Mouse (Mus musculus): Measurements from ENCODE around the gene Slc5a3. TPM values are rescaled to one million over a fixed set of nuclear protein-coding genes. Genes with fewer than 3 reads are reported as not detected.

Slc5a3 gene
- total and polyA plus RNA-seq, 3 experiments = 2.9 to 6.7 TPM; not detected in 1

DNA sequence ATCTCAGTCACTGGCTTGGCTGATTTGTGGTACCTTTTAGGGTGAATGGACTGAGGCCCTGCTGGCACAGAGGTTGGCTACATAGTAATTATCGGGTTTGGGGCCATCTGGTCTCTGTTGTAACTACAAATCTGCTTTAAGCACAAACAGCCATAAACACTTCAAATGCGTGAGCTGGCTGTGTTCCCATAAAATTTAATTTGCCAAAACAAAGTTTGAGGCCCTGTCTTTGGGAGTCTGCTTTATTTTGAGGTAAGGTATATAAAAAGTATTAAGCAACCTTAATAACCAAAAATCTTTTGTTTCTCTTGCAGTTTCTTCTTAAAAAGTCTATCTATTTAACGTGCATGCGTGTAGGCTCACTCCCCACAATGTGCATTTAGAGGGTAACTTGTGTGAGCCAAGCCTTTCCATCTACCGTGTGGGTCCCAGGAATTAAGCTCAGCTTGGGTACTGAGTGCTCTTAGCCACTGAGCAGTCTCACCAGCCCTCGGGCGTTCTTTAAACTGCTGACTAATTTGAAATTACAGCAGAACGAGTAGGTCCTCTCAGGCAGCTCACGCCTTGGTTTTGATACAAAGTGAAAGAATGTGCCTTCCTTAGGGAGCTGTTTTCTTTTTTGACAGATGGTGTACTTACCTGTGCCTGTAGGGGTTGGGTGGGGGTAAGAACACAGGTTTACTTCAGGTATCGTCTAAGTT is 40.4 kb downstream of the Slc5a3 start:
- no peak for DNase-seq (ENCODE audit: low read depth, low spot score)
- TF ChIP-seq RAD21 (IDR thresholded peaks at IDR 0.05; ENCODE audit: low read depth, low read length) = no peak
- TF ChIP-seq MAX (IDR thresholded peaks at IDR 0.05; ENCODE audit: low read length) = no peak
- TF ChIP-seq NELFE (IDR thresholded peaks at IDR 0.05; ENCODE audit: low read depth, low read length) = no peak
- TF ChIP-seq UBTF (IDR thresholded peaks at IDR 0.05; ENCODE audit: borderline replicate concordance, insufficient read depth, low read depth, low read length) = no peak
- no peak for TF ChIP-seq GATA1 (IDR thresholded peaks at IDR 0.05; ENCODE audit: low read depth, low read length)
- TF ChIP-seq HCFC1 (IDR thresholded peaks at IDR 0.05; ENCODE audit: low read depth, low read length) = no peak
- TF ChIP-seq BHLHE40 (IDR thresholded peaks at IDR 0.05; ENCODE audit: borderline replicate concordance, low read depth, low read length) = no peak
- no peak for TF ChIP-seq SIN3A (IDR thresholded peaks at IDR 0.05; ENCODE audit: low read length)
- no peak for TF ChIP-seq MYB (IDR thresholded peaks at IDR 0.05; ENCODE audit: low read depth, low read length)
- no peak for TF ChIP-seq USF2 (IDR thresholded peaks at IDR 0.05; ENCODE audit: borderline replicate concordance in 1 of 2, insufficient read depth in 1 of 2, low read depth in 1 of 2, low read length in 2 of 2)
- TF ChIP-seq TBP (IDR thresholded peaks at IDR 0.05; ENCODE audit: low read depth, low read length) = no peak
- TF ChIP-seq ZNF384 (IDR thresholded peaks at IDR 0.05; ENCODE audit: low read depth, low read length) = no peak
- H3K4me3 ChIP-seq (ENCODE audit: control insufficient read depth in 1 of 2, insufficient read depth in 1 of 2, low read depth in 2 of 2, low read length in 2 of 2) = no peak overlapping the region
- H3K27me3 ChIP-seq (ENCODE audit: control insufficient read depth in 1 of 2, insufficient read depth in 2 of 2, low read length in 2 of 2) = no peaks in the 10 kb centered on the region
- no peak overlapping the region for H3K9ac ChIP-seq (ENCODE audit: control insufficient read depth, low read depth, low read length, poor library complexity, severe bottlenecking)
- no peaks in the 10 kb centered on the region for H3K4me1 ChIP-seq (ENCODE audit: control insufficient read depth in 1 of 2, insufficient read depth in 2 of 2, low read length in 2 of 2)
- H3K36me3 ChIP-seq (ENCODE audit: control insufficient read depth in 1 of 2, insufficient read depth in 2 of 2, low read length in 2 of 2) = peaks cover 0 to 4% of the 10 kb centered on the region in 2 experiments; a peak in 2 of 4 replicates
- H3K9me3 ChIP-seq (replicated peaks; ENCODE audit: insufficient read depth, low read length) = no peaks in the 10 kb centered on the region
- no peak overlapping the region for H3K27ac ChIP-seq (ENCODE audit: control insufficient read depth, low read depth, low read length)
- H3K79me2 ChIP-seq (ENCODE audit: control insufficient read depth, insufficient read depth, low read length, poor library complexity) = no peaks in the 10 kb centered on the region

- H3K27ac ChIP-seq (ENCODE audit: control insufficient read depth, low read depth, low read length) = no peak overlapping the region
- no peaks in the 10 kb centered on the region for H3K4me1 ChIP-seq (ENCODE audit: control insufficient read depth in 1 of 2, insufficient read depth in 2 of 2, low read length in 2 of 2)
- H3K9me3 ChIP-seq (replicated peaks; ENCODE audit: insufficient read depth, low read length) = no peaks in the 10 kb centered on the region
- no peaks in the 10 kb centered on the region for H3K27me3 ChIP-seq (ENCODE audit: control insufficient read depth in 1 of 2, insufficient read depth in 2 of 2, low read length in 2 of 2)
- no peaks in the 10 kb centered on the region for H3K79me2 ChIP-seq (ENCODE audit: control insufficient read depth, insufficient read depth, low read length, poor library complexity)
- DNase-seq (ENCODE audit: low read depth, low spot score) = no peak
- no peak for TF ChIP-seq ELF1 (IDR thresholded peaks at IDR 0.05; ENCODE audit: low read depth, low read length)
- TF ChIP-seq TBP (IDR thresholded peaks at IDR 0.05; ENCODE audit: low read depth, low read length) = no peak
- TF ChIP-seq EP300 (IDR thresholded peaks at IDR 0.05; ENCODE audit: low read depth in 1 of 2, low read length in 2 of 2) = no peak
- no peak for TF ChIP-seq CHD2 (IDR thresholded peaks at IDR 0.05; ENCODE audit: low read length)
- no peak for TF ChIP-seq ZC3H11A (IDR thresholded peaks at IDR 0.05; ENCODE audit: low read depth, low read length)
- no peak for TF ChIP-seq BHLHE40 (IDR thresholded peaks at IDR 0.05; ENCODE audit: borderline replicate concordance, low read depth, low read length)
- TF ChIP-seq MEF2A (IDR thresholded peaks at IDR 0.05; ENCODE audit: extremely low read depth, insufficient replicate concordance, low read depth, low read length, poor library complexity, severe bottlenecking) = no peak
- TF ChIP-seq SMC3 (IDR thresholded peaks at IDR 0.05; ENCODE audit: low read depth, low read length) = no peak
- no peak overlapping the region for H3K9ac ChIP-seq (ENCODE audit: control insufficient read depth, low read depth, low read length, poor library complexity, severe bottlenecking)
- no peak overlapping the region for H3K4me3 ChIP-seq (ENCODE audit: control insufficient read depth in 1 of 2, insufficient read depth in 1 of 2, low read depth in 2 of 2, low read length in 2 of 2)
- H3K36me3 ChIP-seq (ENCODE audit: control insufficient read depth in 1 of 2, insufficient read depth in 2 of 2, low read length in 2 of 2) = peaks cover 0 to 3% of the 10 kb centered on the region in 2 experiments; a peak in 2 of 4 replicates
These were observed 41.5 kb downstream of the Slc5a3 start for GRCm38 (mm10) chr16:92099598-92099997.

All from MEL (cell line).